Mouse (Mus musculus) Patski (cell line): ENCODE results near the gene Cbx6. TPM values are rescaled to one million over a fixed set of nuclear protein-coding genes. Genes with fewer than 3 reads are reported as not detected.

Experiments
- ATAC-seq: fragments of 100-300 bp; one replicate; pipeline ENCODE4 v1.8.0; 2021
- CTCF ChIA-PET: fragments of 350-600 bp; sonication (Branson Sonifier 250); formaldehyde crosslinking; loops from one replicate; lab custom pipeline; 2022; ENCODE audit warnings: inconsistent platforms; lab: Charles Lee
- POLR2A ChIA-PET: fragments of 350-600 bp; sonication (Branson Sonifier 250); formaldehyde crosslinking; loops from one replicate; lab custom pipeline; 2022; ENCODE audit warnings: antibody characterized with exemption, inconsistent platforms; lab: Charles Lee
- DNase-seq: peaks from one replicate; pipeline ENCODE4 v3.0.0-alpha.2; 2011; ENCODE audit warnings: low read depth, low spot score
- H3K27me3 ChIP-seq: fragments of 371-371 bp; one replicate; pipeline ENCODE4 v1.5.1; 2021
- CTCF ChIP-seq: fragments of 100-300 bp; IDR thresholded peaks from one replicate; pipeline ENCODE4 v1.5.1; 2021
- in situ Hi-C: fragments of 300-500 bp; cut with MboI; formaldehyde crosslinking; loops from 3 replicates; pipeline ENCODE4 v1.11.1; 2018; ENCODE audit warnings: low pct_unique_long_range_greater_than_20kb, mixed read lengths
- polyA plus RNA-seq: library from polyadenylated mRNA; unstranded; gene quantifications from one replicate; pipeline ENCODE4 v1.2.3, GENCODE M21; 2021

Cbx6 gene
- polyA plus RNA-seq, 1 experiment from 2014 or later = 75.9 TPM

- CTCF ChIA-PET = interaction anchor here (0.7 to 3.4 kb wide), 11 partner anchors 11 to 103 kb away, joined by 3 to 22 read pairs (median 3); no protein-coding TSS in a partner anchor
Measured at GRCm38 (mm10) chr15:79832064-79832900, 2.2 kb downstream of the Cbx6 start.

GRCm38 (mm10) chr15:79830388-79830787 lies 4.1 kb downstream of the Cbx6 start:
- no peak for TF ChIP-seq CTCF
- in situ Hi-C loops = loop anchor here (5.0 kb wide), 3 partner anchors 52 to 247 kb away; no protein-coding TSS in a partner anchor

More at GRCm38 (mm10) chr15:79832064-79832900, 2.2 kb downstream of the Cbx6 start:
- POLR2A ChIA-PET = interaction anchor here (0.6 to 2.6 kb wide), 4 partner anchors 45 to 1308 kb away, joined by 4 to 9 read pairs (median 6); no protein-coding TSS in a partner anchor
- no peak for ATAC-seq
- in situ Hi-C loops = loop anchor here (5.0 kb wide), 3 partner anchors 50 to 245 kb away; no protein-coding TSS in a partner anchor
- no peaks in the 10 kb centered on the region for H3K27me3 ChIP-seq
- no peak for TF ChIP-seq CTCF
- DNase-seq = peak; percentile 31

GRCm38 (mm10) chr15:79829431-79829830 lies 5.1 kb downstream of the Cbx6 start:
- no peak for DNase-seq
- no peak for ATAC-seq
- ChIA-PET CTCF (interaction anchor here (1.0 to 3.4 kb wide), 12 partner anchors 10 to 113 kb away, joined by 3 to 22 read pairs (median 6); no protein-coding TSS in a partner anchor), POLR2A (no interaction called here)
- in situ Hi-C loops = no loop called here
- H3K27me3 ChIP-seq = no peaks in the 10 kb centered on the region
- no peak for TF ChIP-seq CTCF

More at GRCm38 (mm10) chr15:79830388-79830787, 4.1 kb downstream of the Cbx6 start:
- CTCF ChIA-PET = interaction anchor here (0.7 to 3.4 kb wide), 26 partner anchors 9 to 112 kb away, joined by 3 to 22 read pairs (median 4); partner anchors contain the start of gene Dnal4
- POLR2A ChIA-PET = no interaction called here
- no peak for DNase-seq
- H3K27me3 ChIP-seq = no peaks in the 10 kb centered on the region
- ATAC-seq = no peak

- no peak for TF ChIP-seq CTCF
- ChIA-PET CTCF (interaction anchor here (1.2 to 2.7 kb wide), 2 partner anchors 24 to 114 kb away, joined by 3 to 7 read pairs; no protein-coding TSS in a partner anchor), POLR2A (interaction anchor here (1.0 kb wide), 1 partner anchor 113 kb away, joined by 3 read pairs; no protein-coding TSS in a partner anchor)
- ATAC-seq (no peak), DNase-seq (no peak)
- no peaks in the 10 kb centered on the region for H3K27me3 ChIP-seq
- in situ Hi-C loops = no loop called here
Measured at GRCm38 (mm10) chr15:79828366-79829035, 6.0 kb downstream of the Cbx6 start.

GRCm38 (mm10) chr15:79827778-79828210 lies 6.7 kb downstream of the Cbx6 start:
- DNase-seq (no peak), ATAC-seq (no peak)

GRCm38 (mm10) chr15:79827061-79827777 lies 7.3 kb downstream of the Cbx6 start:
- DNase-seq = no peak
- TF ChIP-seq CTCF = no peak
- no peak for ATAC-seq
- CTCF ChIA-PET = no interaction called here
- in situ Hi-C loops = no loop called here
- POLR2A ChIA-PET = no interaction called here
- no peaks in the 10 kb centered on the region for H3K27me3 ChIP-seq

More at GRCm38 (mm10) chr15:79827778-79828210, 6.7 kb downstream of the Cbx6 start:
- H3K27me3 ChIP-seq = no peaks in the 10 kb centered on the region
- ChIA-PET CTCF (no interaction called here), POLR2A (no interaction called here)
- in situ Hi-C loops = no loop called here
- TF ChIP-seq CTCF = no peak

- DNase-seq (no peak), ATAC-seq (no peak)
- no peak for TF ChIP-seq CTCF
- ChIA-PET CTCF (no interaction called here), POLR2A (interaction anchor here (0.7 kb wide), 1 partner anchor 109 kb away, joined by 3 read pairs; no protein-coding TSS in a partner anchor)
- H3K27me3 ChIP-seq = no peaks in the 10 kb centered on the region
- in situ Hi-C loops = no loop called here
Measured at GRCm38 (mm10) chr15:79826221-79826935, 8.1 kb downstream of the Cbx6 start.

- ChIA-PET POLR2A (no interaction called here), CTCF (no interaction called here)
- no peaks in the 10 kb centered on the region for H3K27me3 ChIP-seq
- in situ Hi-C loops = no loop called here
- ATAC-seq = no peak
- DNase-seq = no peak
- no peak for TF ChIP-seq CTCF
Measured at GRCm38 (mm10) chr15:79825146-79825825, 9.2 kb downstream of the Cbx6 start.
